Mouse (Mus musculus) CD8-positive naive resting alpha-beta T cell, adult 2 months (primary cell): ENCODE measurements around the gene Prrg2.
"Not testable (repeated sequence)": the region's sequence is repeated elsewhere in the genome, so short reads cannot be mapped to it uniquely, and the experiment has no call there.

Experiments used
- DNase-seq, 2 experiments: peaks; one replicate each; pipeline ENCODE4 v3.0.0; 2022; ENCODE audit warnings: low read depth in 2 of 2, low spot score in 2 of 2

The Prrg2 gene

DNA sequence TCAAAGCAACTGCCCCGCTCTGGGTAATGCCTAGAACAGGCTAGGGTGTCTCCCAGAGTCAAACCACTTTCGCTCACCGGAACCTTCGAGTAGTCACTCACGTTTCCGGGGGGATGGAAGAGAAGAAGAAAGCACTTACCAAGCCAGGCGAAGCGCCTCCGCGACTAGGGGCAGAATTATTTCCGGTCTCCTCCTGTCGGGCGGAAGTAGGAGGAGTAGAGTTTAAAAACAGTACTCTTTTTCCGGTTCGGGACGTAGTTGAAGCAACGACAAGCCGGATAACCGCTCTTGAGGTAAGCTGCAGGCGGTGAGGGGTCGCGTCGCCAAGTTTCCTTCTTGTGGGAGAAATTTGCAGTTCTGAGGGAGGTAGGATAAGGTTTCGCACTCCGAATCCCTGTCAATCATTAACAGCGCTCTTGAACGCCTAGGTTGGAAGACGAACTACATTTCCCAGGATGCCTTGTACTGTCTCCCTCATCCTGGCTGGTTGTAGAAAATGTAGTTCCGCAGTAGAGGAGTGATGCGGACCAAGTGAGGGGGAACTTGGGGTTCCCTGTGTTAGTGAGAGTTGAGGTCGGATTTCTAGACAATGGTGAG, at the start of gene Prrg2, which contains the start of gene Nosip:
Gene Prrg2, minus strand, starts transcription at position 439 of the 597 bp plus-strand sequence.
Gene Nosip, plus strand, starts transcription at position 191 of the 597 bp plus-strand sequence.
- DNase-seq: peak; percentile 92 to 95

DNA sequence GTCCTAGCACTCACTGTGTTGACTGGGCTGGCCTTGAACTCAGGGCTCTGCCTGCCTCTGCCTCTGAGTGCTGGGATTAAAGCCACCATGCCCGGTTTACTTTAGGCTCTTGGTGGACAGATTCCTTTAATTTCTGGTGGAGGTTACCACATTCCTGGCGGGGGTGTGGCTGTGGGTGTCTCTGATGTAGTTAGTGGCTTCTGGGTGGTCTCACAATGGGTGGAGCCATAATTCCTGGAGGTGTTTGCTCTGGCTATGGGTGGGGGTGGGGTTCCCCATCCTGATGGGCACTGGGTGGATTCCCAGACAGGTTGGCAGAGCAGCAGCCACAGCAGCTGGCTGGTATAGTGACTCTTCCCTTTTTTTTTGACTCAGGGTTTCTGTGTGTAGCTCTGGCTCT, 49.5 kb upstream of the Prrg2 start:
- no peak for DNase-seq

DNA sequence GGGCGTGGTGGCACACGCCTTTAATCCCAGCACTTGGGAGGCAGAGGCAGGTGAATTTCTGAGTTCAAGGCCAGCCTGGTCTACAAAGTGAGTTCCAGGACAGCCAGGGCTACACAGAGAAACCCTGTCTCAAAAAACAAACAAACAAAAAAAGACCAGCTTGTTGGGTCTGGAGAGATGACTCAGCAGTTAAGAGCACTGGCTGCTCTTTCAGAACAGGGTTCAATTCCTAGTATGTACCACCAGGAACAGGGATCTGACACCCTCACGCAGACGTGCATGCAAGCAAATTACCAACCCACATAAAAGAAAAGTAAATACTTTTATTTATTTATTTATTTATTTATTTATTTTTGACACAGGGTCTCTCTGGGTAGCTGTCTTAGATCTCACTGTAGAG, 47.6 kb upstream of the Prrg2 start:
- DNase-seq: not testable (repeated sequence)

DNA sequence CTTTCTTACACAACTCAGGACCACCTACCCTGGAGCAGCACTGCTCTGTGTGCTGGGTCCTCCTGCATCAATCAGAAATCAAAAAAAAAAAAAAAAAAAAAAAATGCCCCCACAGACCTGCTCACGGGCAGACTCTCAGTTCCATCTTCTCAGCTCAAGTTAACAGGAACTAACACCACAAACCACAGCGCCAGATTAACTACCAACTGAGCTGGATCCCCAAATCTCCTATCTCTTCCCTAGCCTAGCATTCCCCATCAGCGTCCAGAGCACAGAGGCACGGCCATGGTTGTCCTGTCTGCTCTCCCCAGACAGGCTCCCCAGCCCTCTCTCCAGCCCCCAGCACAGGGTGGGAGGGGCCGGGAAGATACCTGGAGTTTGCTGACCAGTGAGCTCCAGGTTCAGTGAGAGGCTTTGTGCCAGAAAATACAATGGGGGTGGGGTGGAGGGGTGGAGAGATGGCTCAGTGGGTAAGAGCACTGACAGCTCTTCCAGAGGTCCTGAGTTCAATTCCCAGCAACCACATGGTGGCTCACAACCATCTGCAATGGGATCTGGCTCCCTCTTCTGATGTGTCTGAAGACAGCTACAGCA, 44.7 kb upstream of the Prrg2 start:
- no peak for DNase-seq

DNA sequence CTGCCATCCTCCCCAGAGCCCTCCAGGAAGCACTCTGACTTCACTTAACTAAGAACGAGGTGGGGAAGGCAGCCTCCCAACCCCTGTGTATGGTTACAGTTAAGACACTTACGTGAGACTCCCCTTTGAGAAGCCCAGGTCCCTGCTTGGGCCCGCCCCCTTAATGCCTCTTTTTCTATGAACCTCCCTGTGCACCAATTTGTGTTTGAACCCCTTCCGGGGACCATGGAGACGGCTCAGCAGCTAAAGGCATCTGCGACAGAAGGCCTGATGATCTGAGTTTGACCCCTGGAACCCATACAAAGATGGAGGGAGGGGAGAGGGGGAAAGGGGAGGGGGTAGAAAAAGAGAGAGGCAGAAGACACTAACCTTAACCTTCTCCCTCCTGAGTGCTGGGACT, 44.0 kb upstream of the Prrg2 start:
- DNase-seq: no peak

DNA sequence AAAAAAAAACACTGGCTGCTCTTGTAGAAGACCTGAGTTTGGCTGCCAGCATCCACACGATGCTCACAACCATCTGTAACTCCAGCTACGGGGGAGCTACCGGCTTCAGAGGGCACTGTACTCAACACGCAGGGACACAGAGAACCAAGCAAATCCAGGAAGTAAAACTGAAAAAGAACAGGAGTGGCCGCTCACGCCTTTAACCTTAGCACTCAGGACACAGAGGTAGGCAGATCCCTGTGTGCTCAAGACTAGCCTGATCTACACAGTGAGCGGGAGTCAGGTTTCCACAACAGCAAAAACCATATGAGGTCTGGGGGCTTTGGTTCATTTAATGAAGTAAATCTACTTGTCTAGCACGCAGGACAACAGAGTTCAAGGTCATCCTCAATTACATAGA, 43.0 kb upstream of the Prrg2 start:
- DNase-seq: no peak

DNA sequence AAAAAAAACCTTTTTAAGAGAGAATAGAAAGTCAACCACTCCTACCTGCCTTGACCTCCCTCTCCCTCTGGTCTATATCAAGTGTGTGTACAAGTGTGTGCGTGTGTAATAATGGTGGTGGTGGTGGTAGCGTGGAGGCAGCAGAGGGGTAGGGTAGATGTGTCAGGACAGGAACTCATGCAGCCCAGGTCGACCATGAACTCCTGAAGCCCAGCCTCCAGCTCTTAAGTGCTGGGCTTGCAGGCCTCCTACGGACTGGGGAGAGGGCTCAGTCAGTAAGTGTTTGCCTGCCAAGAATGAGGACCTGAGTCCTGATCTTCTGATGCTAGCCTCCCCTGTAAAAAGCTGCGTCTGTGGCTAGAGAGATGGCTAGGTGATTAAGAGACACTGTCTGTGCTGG, 42.5 kb upstream of the Prrg2 start:
- DNase-seq: no peak

DNA sequence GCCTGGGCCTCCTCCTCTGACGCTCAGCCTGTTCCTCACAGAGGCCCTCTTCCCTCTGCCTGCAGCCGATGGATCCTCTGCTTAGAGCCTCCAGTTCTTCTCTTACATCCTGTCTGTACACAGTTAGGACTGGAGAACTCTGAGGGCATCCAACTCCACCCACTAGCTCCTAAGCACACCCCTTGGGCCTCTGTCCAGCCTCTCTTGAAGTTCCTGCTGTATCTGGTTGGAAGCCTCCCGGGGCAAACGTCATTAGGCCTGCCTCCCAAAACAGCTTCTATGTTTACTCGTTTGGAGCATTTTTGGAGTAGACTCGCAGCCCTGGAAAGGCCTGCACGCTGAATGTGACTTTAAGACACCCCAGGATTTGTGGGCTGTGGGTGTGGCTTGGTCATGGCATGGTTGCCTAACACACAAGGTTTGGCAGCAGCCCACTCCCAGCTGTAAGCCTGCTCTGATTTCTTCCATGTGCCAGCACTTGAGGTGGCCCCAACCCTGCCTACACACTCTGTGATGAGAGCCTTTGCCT, 41.2 kb upstream of the Prrg2 start, which contains the start of gene Fcgrt:
Gene Fcgrt, minus strand, starts transcription at position 200 of the 529 bp plus-strand sequence.
- no peak for DNase-seq

DNA sequence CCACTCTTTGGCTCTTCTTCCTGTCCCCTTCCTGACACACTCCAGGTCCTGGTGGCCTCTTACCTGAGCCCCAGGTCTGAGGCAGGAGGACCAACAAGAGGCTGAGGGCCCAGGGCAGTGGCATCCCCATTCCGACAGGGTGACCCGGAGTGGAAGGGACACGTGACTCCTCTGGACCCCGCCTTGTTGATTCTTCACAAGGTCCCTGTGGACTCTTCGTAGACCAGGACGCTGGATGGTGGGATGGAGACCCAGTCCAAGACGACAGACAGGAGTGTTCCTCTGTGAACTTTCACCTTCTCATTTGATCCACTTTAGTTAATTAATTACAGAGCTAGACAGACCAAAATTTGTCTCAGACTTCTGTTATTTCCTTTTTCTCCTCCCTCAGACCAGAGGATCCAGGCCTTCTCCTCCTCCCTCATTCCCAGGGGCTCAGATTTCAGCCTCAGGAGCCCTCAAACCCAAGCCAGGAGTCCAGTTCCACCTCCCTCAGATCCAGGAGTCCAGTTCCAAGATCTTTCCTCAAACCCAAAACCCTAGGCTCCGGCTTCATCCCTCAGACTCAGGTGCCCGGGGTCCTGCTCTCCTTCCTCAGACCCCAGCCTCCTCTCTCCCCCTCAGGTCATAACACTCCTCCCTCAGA, 40.6 kb upstream of the Prrg2 start:
- no peak for DNase-seq

DNA sequence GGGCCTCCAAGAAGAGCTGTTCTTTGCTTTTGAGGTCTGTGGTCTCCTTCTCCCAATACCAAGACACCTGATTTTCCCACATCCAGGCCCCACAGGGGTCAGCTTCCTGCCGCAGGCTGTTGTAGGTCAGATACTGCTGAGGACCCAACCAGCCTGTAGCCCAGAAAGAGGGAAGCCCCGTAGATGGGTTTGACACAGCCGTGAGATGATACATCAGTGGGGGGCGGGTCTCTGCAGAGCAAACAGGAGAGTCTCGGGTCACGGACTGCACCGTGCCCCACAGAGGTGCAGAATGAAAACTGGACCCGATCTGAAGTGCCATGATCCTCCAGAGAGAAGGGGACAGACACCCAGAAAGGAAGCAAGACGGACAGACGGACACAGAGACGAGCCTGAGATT, 40.0 kb upstream of the Prrg2 start:
- no peak for DNase-seq

DNA sequence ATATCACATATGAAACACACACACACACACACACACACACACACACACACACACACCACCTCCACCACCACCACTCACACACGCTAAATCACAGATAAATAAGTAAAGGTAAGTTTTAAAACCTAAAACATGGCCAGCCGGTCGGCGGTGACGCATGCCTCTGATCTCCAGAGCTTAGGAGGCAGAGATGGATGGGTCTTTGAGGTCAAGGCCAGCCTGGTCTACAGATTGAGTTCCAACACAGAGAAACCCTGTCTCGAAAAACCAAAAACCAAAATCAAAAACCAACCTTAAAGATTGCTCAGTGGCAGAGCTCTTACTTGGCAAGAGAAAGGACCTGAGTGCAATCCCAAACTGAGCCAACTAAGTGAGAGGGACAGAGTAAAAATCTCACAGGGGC, 37.6 kb upstream of the Prrg2 start:
- DNase-seq: no peak

DNA sequence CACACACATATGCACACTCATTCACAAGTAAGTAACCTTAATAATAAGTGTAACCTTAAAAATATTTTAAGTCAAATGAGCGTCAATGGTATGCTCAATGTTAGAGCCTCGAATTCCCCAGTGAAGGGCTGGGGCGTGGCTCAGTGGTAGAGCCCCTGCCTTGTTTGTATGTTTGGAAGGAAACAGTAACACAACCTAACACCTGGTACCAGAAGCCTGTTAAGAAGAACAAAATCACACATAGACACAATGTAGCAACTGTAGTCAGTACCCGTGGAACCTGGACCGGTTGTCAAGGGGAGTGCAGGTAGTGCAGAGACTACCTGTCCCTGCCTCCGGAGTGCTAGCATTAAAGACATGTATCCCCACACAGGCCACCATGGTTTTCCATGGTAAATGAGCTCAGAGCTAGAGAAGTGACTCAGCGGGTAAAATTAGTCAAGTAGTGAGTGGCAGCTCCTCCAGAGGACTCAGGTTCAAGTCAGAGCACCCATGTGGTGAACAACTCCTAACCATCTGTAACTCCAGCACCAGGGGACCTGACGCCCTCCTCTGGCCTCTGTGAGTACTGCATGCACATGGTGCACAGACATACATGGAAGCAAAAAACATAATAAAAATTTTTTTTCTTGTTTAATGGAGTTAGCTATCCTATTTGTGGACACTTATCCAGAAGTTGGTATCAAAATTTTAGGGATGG, 36.2 kb upstream of the Prrg2 start:
- no peak for DNase-seq

DNA sequence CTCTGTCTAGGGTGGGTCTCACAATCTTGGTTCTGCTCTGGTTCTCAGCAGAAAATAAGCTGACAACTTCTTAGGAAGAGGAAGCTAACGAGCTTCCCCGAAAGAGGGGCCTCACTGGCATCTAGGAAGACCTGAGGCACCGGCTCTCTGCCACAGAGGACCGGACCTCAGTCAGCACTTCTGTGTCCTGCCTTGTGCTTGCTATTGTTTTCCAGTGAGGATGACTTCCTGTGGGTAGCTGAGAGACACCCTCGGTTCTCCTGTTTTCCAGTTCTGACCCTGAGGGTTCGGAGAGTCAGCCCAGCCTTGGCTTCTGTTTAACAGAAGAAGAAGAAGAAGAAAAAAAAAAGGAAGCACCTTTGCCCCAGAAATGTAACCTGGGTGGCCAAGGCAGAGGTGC, 35.0 kb upstream of the Prrg2 start:
- no peak for DNase-seq

DNA sequence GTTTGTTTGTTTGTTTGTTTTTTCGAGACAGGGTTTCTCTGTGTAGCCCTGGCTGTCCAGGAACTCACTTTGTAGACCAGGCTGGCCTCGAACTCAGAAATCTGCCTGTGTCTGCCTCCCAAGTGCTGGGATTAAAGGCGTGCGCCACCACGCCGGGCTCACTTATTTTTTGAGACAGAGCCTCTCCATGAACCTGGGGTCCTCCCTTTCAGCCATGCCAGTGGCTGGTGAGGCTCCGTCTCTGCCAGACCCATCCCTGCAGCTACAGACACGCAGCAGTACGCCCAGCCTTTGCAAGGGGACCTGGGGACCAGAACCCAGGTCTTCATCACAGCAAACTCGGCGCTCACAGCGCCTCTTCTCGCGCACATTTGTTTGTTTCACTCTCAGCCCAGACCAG, 33.5 kb upstream of the Prrg2 start:
- DNase-seq: not testable (repeated sequence)

DNA sequence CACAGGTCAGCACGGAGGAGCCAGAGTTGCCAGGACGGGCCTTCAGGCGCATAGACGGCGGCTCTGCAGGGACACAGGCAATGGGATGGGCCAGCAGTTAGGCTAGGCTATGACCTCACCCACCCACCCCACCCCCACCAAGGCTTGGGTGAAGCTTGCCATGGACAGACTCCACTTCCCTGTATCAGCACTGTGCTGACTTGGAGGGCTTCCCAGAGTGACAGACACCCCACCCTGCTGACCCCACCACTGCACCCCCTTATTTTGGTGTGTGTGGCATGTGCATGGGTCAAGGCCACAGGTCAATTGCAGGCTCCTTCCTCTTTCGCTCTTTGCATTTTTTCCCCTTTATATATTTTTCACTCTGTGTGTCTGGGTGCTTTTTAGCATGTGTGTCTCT, 32.9 kb upstream of the Prrg2 start:
- no peak for DNase-seq

DNA sequence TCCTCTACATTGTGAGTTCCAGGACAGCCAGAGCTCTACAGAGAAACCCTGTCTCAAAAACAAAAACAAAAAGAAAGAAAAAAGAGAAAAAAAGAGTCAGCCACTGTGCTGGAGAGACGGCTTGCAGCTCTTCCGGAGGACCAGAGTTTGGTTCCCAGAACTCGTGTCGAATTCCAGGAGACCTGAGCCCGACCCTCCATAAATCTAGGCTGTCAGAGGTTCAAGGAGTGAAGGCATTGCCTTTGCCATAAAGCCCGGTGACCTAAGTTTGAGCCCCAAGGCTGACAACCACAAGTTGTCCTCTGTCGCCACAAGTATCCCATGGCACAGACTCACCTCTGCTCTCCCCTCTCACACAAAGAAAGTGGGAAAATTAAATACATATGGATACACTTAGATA, 31.6 kb upstream of the Prrg2 start:
- no peak for DNase-seq

DNA sequence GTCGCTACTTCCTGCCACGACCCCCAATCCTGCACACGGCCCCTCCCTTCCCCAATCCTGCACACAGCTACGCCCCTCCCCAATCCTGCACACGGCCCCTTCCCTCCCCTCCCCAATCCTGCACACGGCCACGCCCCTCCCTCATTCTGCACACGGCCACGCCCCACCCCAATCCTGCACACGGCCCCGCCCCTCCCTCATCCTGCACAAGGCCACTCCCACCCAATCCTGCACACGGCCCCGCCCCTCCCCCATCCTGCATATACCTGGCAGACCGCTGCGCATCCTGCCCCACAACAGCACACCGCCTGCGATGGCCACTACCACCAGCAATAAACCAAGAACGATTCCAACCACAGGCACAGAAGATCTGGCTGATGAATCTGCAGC, 31.0 kb upstream of the Prrg2 start:
- no peak for DNase-seq

DNA sequence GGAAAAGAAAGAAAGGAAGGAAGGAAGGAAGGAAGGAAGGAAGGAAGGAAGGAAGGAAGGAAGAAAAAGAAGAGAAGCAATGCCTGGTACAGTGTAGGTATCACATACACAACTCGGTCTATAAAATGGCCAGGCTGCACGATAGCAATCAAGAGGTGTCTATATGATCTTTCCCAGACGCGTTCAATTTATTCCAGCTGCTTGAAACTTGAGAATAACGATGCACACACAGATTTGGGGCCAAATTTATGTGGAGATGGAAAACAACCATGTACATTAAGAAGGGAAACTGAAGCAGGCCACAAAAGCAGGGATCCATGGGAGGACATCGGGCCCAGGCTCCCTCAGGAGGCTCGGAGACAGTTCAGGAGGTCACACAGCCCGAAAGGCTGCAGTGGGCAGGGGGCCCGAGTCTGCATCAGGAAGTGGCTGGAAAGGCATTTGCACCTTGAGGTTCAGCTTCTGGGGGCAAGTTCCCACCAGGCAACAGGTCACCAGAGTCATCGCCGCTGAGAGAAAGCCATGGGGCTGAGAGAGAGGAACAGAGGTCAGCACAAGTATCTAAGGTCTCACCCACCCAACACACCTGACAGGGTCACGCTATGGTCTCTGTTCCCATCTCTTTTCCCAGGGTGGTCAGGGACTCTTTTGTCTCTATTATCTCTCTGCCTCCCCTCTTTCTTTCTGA, 30.5 kb upstream of the Prrg2 start:
- no peak for DNase-seq

DNA sequence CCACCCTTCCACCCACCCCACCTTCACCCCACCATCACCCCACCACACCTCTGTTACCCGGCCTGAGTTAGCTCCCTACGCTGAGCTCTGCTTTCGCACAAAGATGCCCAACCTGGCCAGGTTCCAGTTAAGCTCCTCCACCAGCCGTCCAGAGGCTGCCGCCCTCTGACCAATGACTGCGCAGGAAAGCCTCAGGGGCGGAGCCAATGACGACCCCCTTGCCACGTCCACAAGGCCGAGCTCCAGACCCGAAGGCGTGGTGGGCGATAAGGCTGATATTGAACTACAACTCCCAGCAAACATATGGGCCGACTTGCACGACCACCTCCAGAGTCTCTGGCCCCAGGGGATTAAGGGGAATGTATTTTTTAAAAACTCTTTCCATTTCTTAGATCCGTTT, 29.6 kb upstream of the Prrg2 start, which contains the start of gene Rcn3:
Gene Rcn3, minus strand, starts transcription at position 174 of the 400 bp plus-strand sequence.
- DNase-seq: no peak

DNA sequence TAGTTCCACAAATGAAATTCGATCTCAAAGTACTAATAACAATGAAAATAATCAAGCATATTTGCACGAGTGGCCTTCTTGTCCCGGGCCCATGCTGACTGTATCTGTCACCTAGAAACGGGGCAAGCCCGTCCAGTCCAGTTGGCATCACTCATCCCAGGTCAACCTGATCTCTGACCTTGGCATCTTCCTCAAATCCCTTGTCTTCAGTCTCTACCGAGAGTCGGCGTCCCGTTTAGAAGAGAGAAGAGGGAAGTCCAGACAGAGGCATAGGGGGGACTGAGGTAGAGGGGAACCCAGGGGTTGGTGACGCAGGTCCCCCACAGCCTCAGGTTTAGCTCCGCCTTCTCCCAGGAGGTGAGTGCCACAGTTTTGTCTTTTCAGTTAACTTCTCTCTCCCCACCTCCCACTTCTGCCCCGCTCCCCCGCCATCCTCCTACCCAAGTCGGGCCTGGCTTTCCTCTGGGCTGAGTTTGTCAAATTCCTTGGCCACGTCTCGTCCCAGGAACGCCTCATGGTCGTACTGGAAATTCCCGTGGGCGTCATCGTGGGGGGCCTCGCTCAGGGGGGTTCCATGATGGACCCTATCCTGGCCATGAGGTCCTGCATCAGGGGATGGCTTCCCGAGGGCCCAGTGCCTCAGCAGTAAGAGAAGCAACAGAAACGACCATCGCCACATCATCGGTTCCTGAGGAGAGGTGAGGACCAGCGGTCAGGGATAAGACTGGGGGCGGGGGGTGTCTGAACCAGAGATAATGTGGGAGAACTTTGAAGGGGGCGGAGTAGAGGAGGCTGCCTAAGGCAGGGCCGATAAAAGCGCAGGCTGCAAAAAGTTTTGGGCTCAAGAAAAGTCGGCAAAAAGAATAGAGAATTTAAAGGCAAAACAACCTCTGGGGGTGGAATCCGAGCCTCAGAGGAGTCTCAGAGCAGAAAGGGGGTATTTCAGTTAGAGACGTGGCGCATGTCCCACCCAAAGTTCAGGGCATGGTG, 28.8 kb upstream of the Prrg2 start:
- DNase-seq: no peak
